Mouse (Mus musculus): ENCODE data around the gene Galr3. TPM values are rescaled to one million over a fixed set of nuclear protein-coding genes. Genes with fewer than 3 reads are reported as not detected.

The Galr3 gene
- total and polyA plus RNA-seq, 3 experiments = not detected

- H3K9ac ChIP-seq (ENCODE audit: low read depth, low read length) = no peak overlapping the region
- H3K36me3 ChIP-seq (ENCODE audit: control insufficient read depth, insufficient read depth, low read length) = no peaks in the 10 kb centered on the region
- no peak overlapping the region for H3K27ac ChIP-seq
- intact Hi-C loops (cut with DNase I) = no loop called here
- no peaks in the 10 kb centered on the region for H3K4me1 ChIP-seq (ENCODE audit: control insufficient read depth, insufficient read depth, low read length)
- no peaks in the 10 kb centered on the region for H3K79me2 ChIP-seq (replicated peaks; ENCODE audit: control insufficient read depth, insufficient read depth, low read length)
- TF ChIP-seq EP300 (IDR thresholded peaks at IDR 0.05; ENCODE audit: insufficient read depth, low read depth, low read length) = no peak
- TF ChIP-seq POLR2A (IDR thresholded peaks at IDR 0.05; ENCODE audit: insufficient read depth, low read depth, low read length) = no peak
- no peak for TF ChIP-seq CTCF (IDR thresholded peaks at IDR 0.05)
- 57% methylated on average over 9 of the region's 9 CpGs for WGBS
- no peaks in the 10 kb centered on the region for H3K27me3 ChIP-seq (ENCODE audit: control insufficient read depth, insufficient read depth, low read length)
- DNase-seq = no peak
- no peak overlapping the region for H3K4me3 ChIP-seq
These were observed 8.6 kb downstream of the Galr3 start for GRCm38 (mm10) chr15:79050160-79050845.

- Histone ChIP-seq H3K36me3 (ENCODE audit: control insufficient read depth, insufficient read depth, low read length) (no peaks in the 10 kb centered on the region), H3K9ac (ENCODE audit: low read depth, low read length) (no peak overlapping the region), H3K27ac (no peak overlapping the region), H3K4me3 (no peak overlapping the region), H3K27me3 (ENCODE audit: control insufficient read depth, insufficient read depth, low read length) (no peaks in the 10 kb centered on the region), H3K79me2 (replicated peaks; ENCODE audit: control insufficient read depth, insufficient read depth, low read length) (no peaks in the 10 kb centered on the region), H3K4me1 (ENCODE audit: control insufficient read depth, insufficient read depth, low read length) (no peaks in the 10 kb centered on the region)
- 74% methylated on average over 2 of the region's 2 CpGs for WGBS
- no peak for DNase-seq
- TF ChIP-seq POLR2A (IDR thresholded peaks at IDR 0.05; ENCODE audit: insufficient read depth, low read depth, low read length) (no peak), EP300 (IDR thresholded peaks at IDR 0.05; ENCODE audit: insufficient read depth, low read depth, low read length) (no peak), CTCF (IDR thresholded peaks at IDR 0.05) (no peak)
- intact Hi-C loops (cut with DNase I) = no loop called here
These were observed 9.3 kb downstream of the Galr3 start for GRCm38 (mm10) chr15:79050964-79051363.

GRCm38 (mm10) chr15:79051461-79052360 is 10.0 kb downstream of the Galr3 start:
- H3K79me2 ChIP-seq (replicated peaks; ENCODE audit: control insufficient read depth, insufficient read depth, low read length) = no peaks in the 10 kb centered on the region
- H3K4me1 ChIP-seq (ENCODE audit: control insufficient read depth, insufficient read depth, low read length) = no peaks in the 10 kb centered on the region
- H3K36me3 ChIP-seq (ENCODE audit: control insufficient read depth, insufficient read depth, low read length) = no peaks in the 10 kb centered on the region
- H3K4me3 ChIP-seq = no peak overlapping the region
- no peak for DNase-seq
- intact Hi-C loops (cut with DNase I) = no loop called here
- no peak for TF ChIP-seq POLR2A (IDR thresholded peaks at IDR 0.05; ENCODE audit: insufficient read depth, low read depth, low read length)
- TF ChIP-seq CTCF (IDR thresholded peaks at IDR 0.05) = no peak
- TF ChIP-seq EP300 (IDR thresholded peaks at IDR 0.05; ENCODE audit: insufficient read depth, low read depth, low read length) = no peak
- H3K27me3 ChIP-seq (ENCODE audit: control insufficient read depth, insufficient read depth, low read length) = no peaks in the 10 kb centered on the region
- no peak overlapping the region for H3K27ac ChIP-seq
- 65% methylated on average over 13 of the region's 13 CpGs for WGBS
- H3K9ac ChIP-seq (ENCODE audit: low read depth, low read length) = no peak overlapping the region

DNA sequence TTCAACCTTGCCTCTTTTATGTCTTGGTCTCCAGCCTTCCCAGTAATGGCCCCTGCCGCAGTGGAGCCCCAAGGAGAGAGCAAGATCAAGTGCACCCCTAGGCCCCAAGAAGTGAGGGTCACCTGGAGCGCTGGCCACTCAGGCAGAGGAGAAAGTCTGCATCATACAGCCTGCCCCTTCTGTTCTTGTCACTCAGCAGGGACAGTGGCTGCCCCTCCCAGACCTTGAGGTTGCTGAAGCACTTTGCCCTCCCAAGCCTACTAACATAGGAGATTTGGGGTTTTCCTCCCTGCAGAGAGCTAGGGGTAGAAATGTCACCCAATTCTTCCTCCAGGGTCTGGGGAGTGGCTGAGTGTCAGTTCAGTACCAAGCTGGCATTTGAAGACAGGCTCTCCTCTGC is 10.7 kb downstream of the Galr3 start:
- intact Hi-C loops (cut with DNase I) = no loop called here
- Histone ChIP-seq H3K27me3 (ENCODE audit: control insufficient read depth, insufficient read depth, low read length) (no peaks in the 10 kb centered on the region), H3K4me1 (ENCODE audit: control insufficient read depth, insufficient read depth, low read length) (no peaks in the 10 kb centered on the region), H3K79me2 (replicated peaks; ENCODE audit: control insufficient read depth, insufficient read depth, low read length) (no peaks in the 10 kb centered on the region), H3K9ac (ENCODE audit: low read depth, low read length) (no peak overlapping the region), H3K36me3 (ENCODE audit: control insufficient read depth, insufficient read depth, low read length) (no peaks in the 10 kb centered on the region), H3K4me3 (no peak overlapping the region), H3K27ac (no peak overlapping the region)
- DNase-seq = no peak
- TF ChIP-seq POLR2A (IDR thresholded peaks at IDR 0.05; ENCODE audit: insufficient read depth, low read depth, low read length) (no peak), CTCF (IDR thresholded peaks at IDR 0.05) (no peak), EP300 (IDR thresholded peaks at IDR 0.05; ENCODE audit: insufficient read depth, low read depth, low read length) (no peak)
- 83% methylated on average over 2 of the region's 2 CpGs for WGBS

GRCm38 (mm10) chr15:79056601-79057000 is 14.9 kb downstream of the Galr3 start:
- H3K79me2 ChIP-seq (replicated peaks; ENCODE audit: control insufficient read depth, insufficient read depth, low read length) = no peaks in the 10 kb centered on the region
- no peaks in the 10 kb centered on the region for H3K36me3 ChIP-seq (ENCODE audit: control insufficient read depth, insufficient read depth, low read length)
- TF ChIP-seq POLR2A (IDR thresholded peaks at IDR 0.05; ENCODE audit: insufficient read depth, low read depth, low read length) (no peak), EP300 (IDR thresholded peaks at IDR 0.05; ENCODE audit: insufficient read depth, low read depth, low read length) (no peak), CTCF (IDR thresholded peaks at IDR 0.05) (no peak)
- WGBS = 90% methylated on average over 7 of the region's 7 CpGs
- intact Hi-C loops (cut with DNase I) = no loop called here
- no peak overlapping the region for H3K9ac ChIP-seq (ENCODE audit: low read depth, low read length)
- no peak overlapping the region for H3K27ac ChIP-seq
- DNase-seq = no peak
- no peaks in the 10 kb centered on the region for H3K27me3 ChIP-seq (ENCODE audit: control insufficient read depth, insufficient read depth, low read length)
- no peaks in the 10 kb centered on the region for H3K4me1 ChIP-seq (ENCODE audit: control insufficient read depth, insufficient read depth, low read length)
- no peak overlapping the region for H3K4me3 ChIP-seq

DNA sequence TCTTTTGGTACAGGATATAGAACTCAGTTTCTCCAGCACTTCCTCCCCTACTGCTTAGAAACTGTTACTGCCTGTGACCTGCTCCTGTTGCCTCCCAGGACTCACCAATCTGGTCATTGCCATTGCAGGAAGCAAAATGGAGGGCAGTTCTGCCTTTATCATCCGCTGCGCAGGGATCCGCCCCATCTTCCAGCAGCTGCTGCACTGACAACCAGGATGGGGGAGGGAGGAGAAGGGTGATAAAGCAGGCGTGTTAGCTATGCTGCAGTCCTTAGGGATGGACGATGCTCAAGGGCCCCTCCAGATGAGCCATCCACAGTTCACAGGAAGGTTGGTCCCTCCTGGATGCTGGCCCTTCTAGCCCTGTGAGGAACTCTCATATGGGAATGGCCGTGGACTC is 16.2 kb downstream of the Galr3 start:
- WGBS = 83% methylated on average over 6 of the region's 6 CpGs
- Histone ChIP-seq H3K9ac (ENCODE audit: low read depth, low read length) (no peak overlapping the region), H3K4me3 (no peak overlapping the region), H3K36me3 (ENCODE audit: control insufficient read depth, insufficient read depth, low read length) (no peaks in the 10 kb centered on the region), H3K27me3 (ENCODE audit: control insufficient read depth, insufficient read depth, low read length) (no peaks in the 10 kb centered on the region), H3K79me2 (replicated peaks; ENCODE audit: control insufficient read depth, insufficient read depth, low read length) (peaks cover 2% of the 10 kb centered on the region; the same call in 1 of the 2 replicates), H3K4me1 (ENCODE audit: control insufficient read depth, insufficient read depth, low read length) (no peaks in the 10 kb centered on the region; the same call in 1 of the 2 replicates), H3K27ac (no peak overlapping the region)
- TF ChIP-seq POLR2A (IDR thresholded peaks at IDR 0.05; ENCODE audit: insufficient read depth, low read depth, low read length) = no peak
- no peak for TF ChIP-seq CTCF (IDR thresholded peaks at IDR 0.05)
- TF ChIP-seq EP300 (IDR thresholded peaks at IDR 0.05; ENCODE audit: insufficient read depth, low read depth, low read length) = no peak
- intact Hi-C loops (cut with DNase I) = no loop called here
- DNase-seq = no peak

Data from heart, adult 2 months (tissue).